Mouse (Mus musculus) testis, adult 2 months (tissue): ENCODE measurements around the gene Cfap299. TPM values are rescaled to one million over a fixed set of nuclear protein-coding genes. Genes with fewer than 3 reads are reported as not detected.
A peak's percentile ranks its signal among the peaks of the same experiment; 100 is the strongest.

Source experiments
- H3K27ac ChIP-seq: fragments of 200-500 bp; 2 replicates; pipeline ENCODE4 v1.5.1; 2012; ENCODE audit warnings: low read depth, low read length; ENCODE audit not compliant: control insufficient read depth, insufficient read depth
- H3K27me3 ChIP-seq: fragments of 200-500 bp; 2 replicates; pipeline ENCODE4 v1.6.1; 2012; ENCODE audit warnings: mild to moderate bottlenecking, low read length, moderate library complexity; ENCODE audit not compliant: control insufficient read depth, insufficient read depth
- H3K36me3 ChIP-seq: fragments of 200-500 bp; 2 replicates; pipeline ENCODE4 v1.6.1; 2012; ENCODE audit warnings: mild to moderate bottlenecking, low read length; ENCODE audit not compliant: control insufficient read depth, insufficient read depth
- H3K4me1 ChIP-seq: fragments of 200-500 bp; 2 replicates; pipeline ENCODE4 v1.6.1; 2012; ENCODE audit warnings: low read length; ENCODE audit not compliant: control insufficient read depth, insufficient read depth
- H3K4me3 ChIP-seq: fragments of 200-500 bp; 2 replicates; pipeline ENCODE4 v1.5.1; 2012; ENCODE audit warnings: low read depth, mild to moderate bottlenecking, low read length, moderate library complexity, mixed read lengths; ENCODE audit not compliant: control insufficient read depth
- CTCF ChIP-seq: fragments of 200-500 bp; IDR thresholded peaks from 2 replicates; pipeline ENCODE4 v1.5.1; 2012; ENCODE audit warnings: low read depth, mild to moderate bottlenecking, inconsistent platforms, low read length, moderate library complexity; ENCODE audit not compliant: control insufficient read depth, insufficient read depth, insufficient replicate concordance
- POLR2A ChIP-seq: fragments of 200-500 bp; IDR thresholded peaks from 2 replicates; pipeline ENCODE4 v1.6.1; 2012; ENCODE audit warnings: low read depth, mild to moderate bottlenecking, inconsistent platforms, low read length, moderate library complexity; ENCODE audit not compliant: control insufficient read depth
- polyA plus RNA-seq: library from polyadenylated mRNA; depleted of rRNA; stranded (reverse); fragments of >200 nt; gene quantifications from 2 replicates; pipeline ENCODE4 v1.2.3, GENCODE M21; 2012

The Cfap299 gene
- polyA plus RNA-seq, 1 experiment = 62.1 TPM

GRCm38 (mm10) chr5:98651049-98651448 is 321.9 kb downstream of the Cfap299 start:
- Histone ChIP-seq H3K36me3 (no peaks in the 10 kb centered on the region), H3K4me3 (no peak overlapping the region), H3K27ac (no peak overlapping the region), H3K27me3 (no peaks in the 10 kb centered on the region), H3K4me1 (no peaks in the 10 kb centered on the region)
- TF ChIP-seq POLR2A (no peak), CTCF (no peak)

- Histone ChIP-seq H3K27ac (no peak overlapping the region), H3K4me1 (no peaks in the 10 kb centered on the region), H3K27me3 (no peaks in the 10 kb centered on the region), H3K36me3 (no peaks in the 10 kb centered on the region), H3K4me3 (no peak overlapping the region)
- TF ChIP-seq POLR2A (no peak), CTCF (no peak)
Observed at GRCm38 (mm10) chr5:98688254-98688653, 359.1 kb downstream of the Cfap299 start.

- H3K4me3 ChIP-seq = no peak overlapping the region
- TF ChIP-seq CTCF = no peak
- no peak for TF ChIP-seq POLR2A
- H3K27ac ChIP-seq = no peak overlapping the region
- H3K4me1 ChIP-seq = no peaks in the 10 kb centered on the region
- no peaks in the 10 kb centered on the region for H3K36me3 ChIP-seq
- no peaks in the 10 kb centered on the region for H3K27me3 ChIP-seq
Observed at GRCm38 (mm10) chr5:98692070-98692469, 363.0 kb downstream of the Cfap299 start.

DNA sequence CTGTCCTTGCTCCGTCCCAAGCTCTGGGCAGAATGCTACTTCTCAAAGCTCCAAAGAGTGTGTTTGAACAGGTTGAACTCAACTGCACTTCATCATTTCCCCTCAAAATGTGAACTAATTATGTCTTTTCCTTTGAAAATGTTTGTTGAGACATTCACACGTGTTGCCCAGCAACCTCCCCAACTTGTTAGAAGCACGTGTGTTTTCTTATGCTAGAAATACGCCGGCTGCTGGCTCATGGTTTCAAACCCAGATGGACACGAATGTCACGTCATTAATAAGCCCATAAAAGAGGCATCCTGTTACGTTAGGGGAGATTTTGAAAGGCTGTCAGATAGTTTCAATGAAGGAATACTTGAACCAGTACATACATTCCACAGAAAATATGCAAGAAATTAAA is 367.2 kb downstream of the Cfap299 start:
- H3K4me3 ChIP-seq = no peak overlapping the region
- H3K27ac ChIP-seq = no peak overlapping the region
- H3K27me3 ChIP-seq = no peaks in the 10 kb centered on the region
- no peaks in the 10 kb centered on the region for H3K36me3 ChIP-seq
- H3K4me1 ChIP-seq = no peaks in the 10 kb centered on the region
- TF ChIP-seq POLR2A (no peak), CTCF (no peak)

DNA sequence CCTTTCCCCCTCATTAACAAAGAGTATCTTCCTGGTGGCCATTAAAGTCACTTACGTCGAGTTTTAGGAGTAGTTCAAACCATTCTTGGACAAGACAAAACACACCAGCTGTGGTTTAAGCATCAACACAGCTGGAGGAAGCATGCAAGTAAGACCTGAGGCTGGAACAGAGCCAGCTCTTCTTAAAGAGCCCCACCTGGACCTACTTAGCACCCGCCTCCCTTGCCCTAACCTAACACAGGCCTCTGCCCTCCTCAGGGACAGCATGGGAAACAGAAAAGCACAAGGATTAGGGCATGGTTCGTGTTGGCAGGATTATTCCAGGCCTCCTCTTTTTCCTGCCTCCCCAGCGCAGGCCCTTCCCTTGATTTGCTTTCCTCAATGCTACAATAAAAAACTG is 374.9 kb downstream of the Cfap299 start:
- Histone ChIP-seq H3K27me3 (no peaks in the 10 kb centered on the region), H3K4me1 (no peaks in the 10 kb centered on the region), H3K27ac (no peak overlapping the region), H3K36me3 (no peaks in the 10 kb centered on the region), H3K4me3 (no peak overlapping the region)
- TF ChIP-seq CTCF = no peak

GRCm38 (mm10) chr5:98706597-98706996 is 377.5 kb downstream of the Cfap299 start:
- H3K27me3 ChIP-seq = no peaks in the 10 kb centered on the region
- no peaks in the 10 kb centered on the region for H3K36me3 ChIP-seq
- H3K4me3 ChIP-seq = no peak overlapping the region
- H3K27ac ChIP-seq = no peak overlapping the region
- TF ChIP-seq CTCF = peak; percentile 45; the same call in 1 of the 2 replicates
- TF ChIP-seq POLR2A = no peak
- H3K4me1 ChIP-seq = no peaks in the 10 kb centered on the region

DNA sequence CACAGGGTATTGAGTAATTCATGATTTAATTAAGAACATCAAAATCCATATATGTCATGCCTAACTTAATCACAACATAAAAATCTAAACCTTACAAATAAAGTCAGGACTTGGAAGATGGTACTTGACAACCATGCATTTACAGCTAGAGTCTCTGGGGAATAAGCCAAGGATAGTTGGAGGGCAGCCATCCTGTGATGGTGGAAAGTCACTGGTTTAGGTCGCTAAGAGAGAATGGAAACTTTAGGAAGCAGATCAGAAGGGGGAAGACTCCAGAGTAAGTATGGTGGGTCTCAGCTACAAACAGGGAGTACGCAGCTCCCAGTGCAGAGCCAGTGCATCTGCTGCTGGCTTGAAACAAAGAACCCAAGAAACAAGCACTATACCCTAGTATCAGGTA is 386.3 kb downstream of the Cfap299 start:
- Histone ChIP-seq H3K27ac (no peak overlapping the region), H3K4me3 (no peak overlapping the region), H3K36me3 (no peaks in the 10 kb centered on the region), H3K27me3 (no peaks in the 10 kb centered on the region), H3K4me1 (no peaks in the 10 kb centered on the region)
- TF ChIP-seq CTCF (no peak), POLR2A (no peak)

GRCm38 (mm10) chr5:98732157-98733009 is 403.3 kb downstream of the Cfap299 start:
- H3K27ac ChIP-seq = no peak overlapping the region
- no peak overlapping the region for H3K4me3 ChIP-seq
- H3K27me3 ChIP-seq = no peaks in the 10 kb centered on the region
- H3K36me3 ChIP-seq = no peaks in the 10 kb centered on the region
- TF ChIP-seq POLR2A (no peak), CTCF (no peak)
- H3K4me1 ChIP-seq = no peaks in the 10 kb centered on the region
